In genomic region chr2:30446891-30447826, GRCm38 (mm10) we compare ENCODE assay signal across 9 mouse cellular contexts. TPM values are rescaled to one million over a fixed set of nuclear protein-coding genes. Genes with fewer than 3 reads are reported as not detected.
A peak's percentile ranks its signal among the peaks of the same experiment; 100 is the strongest.
DNase-seq lines count a peak whose midpoint lies in the region; ATAC-seq and TF ChIP-seq lines count a peak whose summit lies in the region.
"Had no signal": no experiment of that assay in that cellular context is flagged by ENCODE, and none has a peak within 500 bp of the region (broad histone marks: within the 10 kb centered on the region; RNA-seq: fewer than 3 reads in every experiment).

No protein-coding gene starts in this region.

- 0 out of 2 replicates have a peak, but pooled peaks have one; percentile 36 for ATAC-seq in cerebellum, adult (ENCODE audit: insufficient number of reproducible peaks, low FRiP score, low TSS enrichment)
- no peak for ATAC-seq in liver, embryonic 11.5 days (replicated peaks; ENCODE audit: low FRiP score)
- no peak for ATAC-seq in intestine, embryonic 14.5 days (replicated peaks; ENCODE audit: low FRiP score, low TSS enrichment, low read depth)
- no peak for ATAC-seq in neural tube, embryonic 15.5 days (ENCODE audit: low FRiP score)

- 0 out of 2 replicates have a peak, but pooled peaks cover 4% of the 10 kb centered on the region for H3K9me3 ChIP-seq in liver, embryonic 11.5 days (ENCODE audit: control insufficient read depth, low read length)
- 0 out of 2 replicates have a peak, but pooled peaks cover 7% of the 10 kb centered on the region for H3K9me3 ChIP-seq in intestine, embryonic 14.5 days (ENCODE audit: control insufficient read depth, low read length)
- H3K9me3 ChIP-seq in neural tube, embryonic 15.5 days (replicated peaks) = no peaks in the 10 kb centered on the region

- H3K9ac ChIP-seq in liver, adult 2 months (ENCODE audit: low read depth, low read length) = no peak overlapping the region
- no peak overlapping the region for H3K9ac ChIP-seq in liver, embryonic 11.5 days (ENCODE audit: low read depth, low read length)
- no peak overlapping the region for H3K9ac ChIP-seq in intestine, embryonic 14.5 days (ENCODE audit: low read length)
- no peak overlapping the region for H3K9ac ChIP-seq in neural tube, embryonic 15.5 days (replicated peaks)

- H3K27me3 ChIP-seq in liver, adult 2 months (ENCODE audit: control insufficient read depth, insufficient read depth, low read length) = no peaks in the 10 kb centered on the region
- H3K27me3 ChIP-seq in liver, embryonic 11.5 days (replicated peaks; ENCODE audit: control insufficient read depth, insufficient read depth, low read length) = no peaks in the 10 kb centered on the region
- no peaks in the 10 kb centered on the region for H3K27me3 ChIP-seq in intestine, embryonic 14.5 days (replicated peaks; ENCODE audit: control insufficient read depth, insufficient read depth, low read length)
- no peaks in the 10 kb centered on the region for H3K27me3 ChIP-seq in neural tube, embryonic 15.5 days (replicated peaks)

- no peaks in the 10 kb centered on the region for H3K36me3 ChIP-seq in liver, adult 2 months (ENCODE audit: control insufficient read depth, insufficient read depth, low read length)
- peaks cover 50% of the 10 kb centered on the region for H3K36me3 ChIP-seq in liver, embryonic 11.5 days (ENCODE audit: control insufficient read depth, insufficient read depth, low read length)
- H3K36me3 ChIP-seq in intestine, embryonic 14.5 days (ENCODE audit: control insufficient read depth, insufficient read depth, low read length) = peaks cover 60% of the 10 kb centered on the region
- peaks cover 42% of the 10 kb centered on the region for H3K36me3 ChIP-seq in neural tube, embryonic 15.5 days

- H3K4me1 ChIP-seq in liver, adult 2 months (ENCODE audit: control insufficient read depth, insufficient read depth, low read length) = peaks cover 2% of the 10 kb centered on the region; the same call in 1 of the 2 replicates
- H3K4me1 ChIP-seq in liver, embryonic 11.5 days (replicated peaks; ENCODE audit: control insufficient read depth, insufficient read depth, low read length) = peaks cover 36% of the 10 kb centered on the region
- H3K4me1 ChIP-seq in intestine, embryonic 14.5 days (replicated peaks; ENCODE audit: control insufficient read depth, insufficient read depth, low read length) = peaks cover 38% of the 10 kb centered on the region
- peaks cover 28% of the 10 kb centered on the region for H3K4me1 ChIP-seq in neural tube, embryonic 15.5 days

- no peak overlapping the region for H3K4me3 ChIP-seq in liver, adult 2 months (ENCODE audit: insufficient read depth, low read depth, low read length)
- no peak overlapping the region for H3K4me3 ChIP-seq in liver, embryonic 11.5 days (ENCODE audit: low read depth, low read length)
- H3K4me3 ChIP-seq in intestine, embryonic 14.5 days (ENCODE audit: low read depth, low read length) = no peak overlapping the region
- H3K4me3 ChIP-seq in neural tube, embryonic 15.5 days (replicated peaks) = no peak overlapping the region

- TF ChIP-seq POLR2A in liver, adult 2 months (IDR thresholded peaks at IDR 0.05; ENCODE audit: extremely low read depth, insufficient read depth, low read length) = no peak

- no peaks in the 10 kb centered on the region for H3K79me2 ChIP-seq in liver, adult 2 months (ENCODE audit: control insufficient read depth, insufficient read depth, low read length)

- 77% methylated on average over 10 of the region's 10 CpGs for WGBS in liver, adult 2 months
- 78% methylated on average over 10 of the region's 10 CpGs for WGBS in liver, embryonic 11.5 days
- 80% methylated on average over 10 of the region's 10 CpGs for WGBS in intestine, embryonic 14.5 days
- WGBS in neural tube, embryonic 15.5 days = 80% methylated on average over 10 of the region's 10 CpGs

- no peak for DNase-seq in cerebellum, postnatal 4 days (ENCODE audit: low spot score in 2 of 2)
- no peak for DNase-seq in liver, adult 2 months (ENCODE audit: extremely low read depth, low read depth, low spot score)
- no peak for DNase-seq in liver, embryonic 11.5 days (ENCODE audit: low spot score)
- DNase-seq in intestine, embryonic 14.5 days (ENCODE audit: low spot score) = no peak
- DNase-seq in B cell, adult 2 months = no peak
- DNase-seq in frontal cortex, postnatal 10 days (ENCODE audit: low spot score in 2 of 2) = no peak
- DNase-seq: right cerebral cortex, postnatal 4 days had no signal

- no peak overlapping the region for H3K4me2 ChIP-seq in liver, embryonic 11.5 days
- no peak overlapping the region for H3K4me2 ChIP-seq in intestine, embryonic 14.5 days (ENCODE audit: low read length)
- H3K4me2 ChIP-seq in neural tube, embryonic 15.5 days = no peak overlapping the region

- TF ChIP-seq CTCF in liver, adult 2 months (IDR thresholded peaks at IDR 0.05; ENCODE audit: low read depth, low read length) = no peak

- H3K27ac ChIP-seq in liver, adult 2 months (replicated peaks; ENCODE audit: insufficient read depth, low read depth, low read length) = peak overlapping the region; percentile 17
- no peak overlapping the region for H3K27ac ChIP-seq in liver, embryonic 11.5 days (ENCODE audit: low read depth, low read length)
- H3K27ac ChIP-seq in intestine, embryonic 14.5 days (ENCODE audit: low read depth) = 0 out of 2 replicates have a peak overlapping the region, but pooled peaks have one; percentile 3
- H3K27ac ChIP-seq in neural tube, embryonic 15.5 days (replicated peaks) = 0 out of 2 replicates have a peak overlapping the region, but pooled peaks have one; percentile 18

RNA-seq across cellular contexts. Expression of gene Ier5l, which starts 26.9 kb away (rescaled TPM):
- total RNA-seq in liver, adult 2 months (2014; rRNA removed) = 0.54 and 0.55 TPM in 2 replicates
- polyA plus RNA-seq in liver, adult 2 months (2012; rRNA removed) = 1.1 TPM in 2 replicates
- polyA plus RNA-seq in liver, embryonic 11.5 days (2014; fragmentation: Nextera tagmentation; extraction: Ambion mirVana) = 1.2 TPM in 2 replicates
- polyA plus RNA-seq in intestine, embryonic 14.5 days (2014; fragmentation: Nextera tagmentation; extraction: Ambion mirVana) = 2.1 TPM in 2 replicates
- 1.4 and 1.9 TPM in 2 replicates for polyA plus RNA-seq in neural tube, embryonic 15.5 days (2015; fragmentation: Nextera tagmentation; extraction: Ambion mirVana)

RNA-seq across cellular contexts. Expression of gene Ptpa, which starts 31.3 kb away (rescaled TPM):
- total RNA-seq in liver, adult 2 months (2014; rRNA removed) = 18.3 and 25.1 TPM in 2 replicates
- polyA plus RNA-seq in liver, adult 2 months (2012; rRNA removed) = 48.9 and 54.3 TPM in 2 replicates
- polyA plus RNA-seq in liver, embryonic 11.5 days (2014; fragmentation: Nextera tagmentation; extraction: Ambion mirVana) = 124 and 135 TPM in 2 replicates
- 76.6 and 78.2 TPM in 2 replicates for polyA plus RNA-seq in intestine, embryonic 14.5 days (2014; fragmentation: Nextera tagmentation; extraction: Ambion mirVana)
- 138 and 145 TPM in 2 replicates for polyA plus RNA-seq in neural tube, embryonic 15.5 days (2015; fragmentation: Nextera tagmentation; extraction: Ambion mirVana)

RNA-seq across cellular contexts. Expression of gene Crat, which starts 31.5 kb away (rescaled TPM):
- 9.2 and 24.3 TPM in 2 replicates for total RNA-seq in liver, adult 2 months (2014; rRNA removed)
- 65.2 and 92.6 TPM in 2 replicates for polyA plus RNA-seq in liver, adult 2 months (2012; rRNA removed)
- 26.1 and 38.3 TPM in 2 replicates for polyA plus RNA-seq in liver, embryonic 11.5 days (2014; fragmentation: Nextera tagmentation; extraction: Ambion mirVana)
- polyA plus RNA-seq in intestine, embryonic 14.5 days (2014; fragmentation: Nextera tagmentation; extraction: Ambion mirVana) = 22.6 and 25.3 TPM in 2 replicates
- 21.3 and 26.8 TPM in 2 replicates for polyA plus RNA-seq in neural tube, embryonic 15.5 days (2015; fragmentation: Nextera tagmentation; extraction: Ambion mirVana)

RNA-seq across cellular contexts. Expression of gene Dolpp1, which starts 55.1 kb away (rescaled TPM):
- 8.9 and 11.2 TPM in 2 replicates for total RNA-seq in liver, adult 2 months (2014; rRNA removed)
- 44.8 and 47.3 TPM in 2 replicates for polyA plus RNA-seq in liver, adult 2 months (2012; rRNA removed)
- polyA plus RNA-seq in liver, embryonic 11.5 days (2014; fragmentation: Nextera tagmentation; extraction: Ambion mirVana) = 37.6 and 39.9 TPM in 2 replicates
- 40.0 and 41.7 TPM in 2 replicates for polyA plus RNA-seq in intestine, embryonic 14.5 days (2014; fragmentation: Nextera tagmentation; extraction: Ambion mirVana)
- 59.0 and 63.2 TPM in 2 replicates for polyA plus RNA-seq in neural tube, embryonic 15.5 days (2015; fragmentation: Nextera tagmentation; extraction: Ambion mirVana)
